8 mouse cellular contexts compared by ENCODE assay signal in genomic region chr2:32693823-32694411, GRCm38 (mm10). TPM values are rescaled to one million over a fixed set of nuclear protein-coding genes. Genes with fewer than 3 reads are reported as not detected.
DNase-seq lines count a peak whose midpoint lies in the region; ATAC-seq lines count a peak whose summit lies in the region.

No protein-coding gene starts in this region.

- whole genome bisulfite sequencing in forebrain, embryonic 10.5 days: under 1% methylated on average over 51 of the region's 51 CpGs
- 0% methylated on average over 51 of the region's 51 CpGs for WGBS in heart, embryonic 16.5 days
- under 1% methylated on average over 51 of the region's 51 CpGs for WGBS in liver, embryonic 15.5 days (ENCODE audit: insufficient replicate concordance)
- WGBS in neural tube, embryonic 12.5 days: under 1% methylated on average over 51 of the region's 51 CpGs

- H3K36me3 ChIP-seq in forebrain, embryonic 10.5 days (replicated peaks): peaks cover 12% of the 10 kb centered on the region; the same call in 1 of the 2 replicates
- no peaks in the 10 kb centered on the region for H3K36me3 ChIP-seq in heart, embryonic 16.5 days (ENCODE audit: control insufficient read depth, insufficient read depth)
- H3K36me3 ChIP-seq in liver, embryonic 15.5 days (replicated peaks): no peaks in the 10 kb centered on the region
- no peaks in the 10 kb centered on the region for H3K36me3 ChIP-seq in neural tube, embryonic 12.5 days

- H3K4me1 ChIP-seq in forebrain, embryonic 10.5 days: peaks cover 43% of the 10 kb centered on the region
- peaks cover 8% of the 10 kb centered on the region for H3K4me1 ChIP-seq in heart, embryonic 16.5 days (ENCODE audit: control insufficient read depth, insufficient read depth, low read length)
- peaks cover 53% of the 10 kb centered on the region for H3K4me1 ChIP-seq in liver, embryonic 15.5 days (replicated peaks)
- H3K4me1 ChIP-seq in neural tube, embryonic 12.5 days: peaks cover 8% of the 10 kb centered on the region

- H3K27me3 ChIP-seq in forebrain, embryonic 10.5 days (ENCODE audit: poor library complexity, severe bottlenecking): no peaks in the 10 kb centered on the region
- no peaks in the 10 kb centered on the region for H3K27me3 ChIP-seq in heart, embryonic 16.5 days (ENCODE audit: control insufficient read depth, insufficient read depth, low read length)
- H3K27me3 ChIP-seq in liver, embryonic 15.5 days: no peaks in the 10 kb centered on the region
- H3K27me3 ChIP-seq in neural tube, embryonic 12.5 days (replicated peaks): no peaks in the 10 kb centered on the region

- peak overlapping the region; percentile 92 for H3K27ac ChIP-seq in forebrain, embryonic 10.5 days
- H3K27ac ChIP-seq in heart, embryonic 16.5 days (ENCODE audit: low read length): peak overlapping the region; percentile 86
- H3K27ac ChIP-seq in liver, embryonic 15.5 days (replicated peaks): peak overlapping the region; percentile 74
- H3K27ac ChIP-seq in neural tube, embryonic 12.5 days: no peak overlapping the region

- H3K9me3 ChIP-seq in forebrain, embryonic 10.5 days: no peaks in the 10 kb centered on the region
- H3K9me3 ChIP-seq in heart, embryonic 16.5 days (replicated peaks; ENCODE audit: control insufficient read depth, low read length): no peaks in the 10 kb centered on the region
- no peaks in the 10 kb centered on the region for H3K9me3 ChIP-seq in liver, embryonic 15.5 days (replicated peaks)
- no peaks in the 10 kb centered on the region for H3K9me3 ChIP-seq in neural tube, embryonic 12.5 days

- H3K4me2 ChIP-seq in heart, embryonic 16.5 days (ENCODE audit: low read depth, low read length): peak overlapping the region; percentile 78
- H3K4me2 ChIP-seq in liver, embryonic 15.5 days: peak overlapping the region; percentile 98
- peak overlapping the region; percentile 88 for H3K4me2 ChIP-seq in neural tube, embryonic 12.5 days (replicated peaks)

- H3K9ac ChIP-seq in heart, embryonic 16.5 days (ENCODE audit: low read length): peak overlapping the region; percentile 94
- H3K9ac ChIP-seq in liver, embryonic 15.5 days: peak overlapping the region; percentile 78
- peak overlapping the region; percentile 77 for H3K9ac ChIP-seq in neural tube, embryonic 12.5 days

- DNase-seq in c-Kit-negative CD71-positive TER-119-positive erythroid progenitor cells, embryonic 14.5 days (ENCODE audit: low read depth, low spot score): peak; percentile 84
- DNase-seq in forebrain, embryonic 10.5 days (ENCODE audit: extremely low spot score, low spot score): peak; percentile 96
- peak; percentile 96 to 97 for DNase-seq in kidney, postnatal 36 days
- peak; percentile 97 for DNase-seq in telencephalon, adult 2 months (ENCODE audit: low read depth, low spot score)

- peak; percentile 99 for ATAC-seq in CD4-positive, CD25-positive, alpha-beta regulatory T cell, adult 4 months
- peak; percentile 97 for ATAC-seq in heart, embryonic 16.5 days (replicated peaks; ENCODE audit: extremely low read depth, insufficient read depth, low FRiP score)
- ATAC-seq in liver, embryonic 15.5 days (ENCODE audit: insufficient read depth): peak; percentile 94
- peak; percentile 98 for ATAC-seq in neural tube, embryonic 12.5 days (ENCODE audit: low FRiP score, low read depth)

- H3K4me3 ChIP-seq in forebrain, embryonic 10.5 days: peak overlapping the region; percentile 94
- H3K4me3 ChIP-seq in heart, embryonic 16.5 days (ENCODE audit: low read length): peak overlapping the region; percentile 85
- peak overlapping the region; percentile 71 for H3K4me3 ChIP-seq in liver, embryonic 15.5 days (replicated peaks)
- peak overlapping the region; percentile 57 for H3K4me3 ChIP-seq in neural tube, embryonic 12.5 days

RNA-seq across cellular contexts. Expression of gene Fpgs, which starts 10.0 kb away (rescaled TPM):
- polyA plus RNA-seq in CD4-positive, CD25-positive, alpha-beta regulatory T cell, adult 4 months (2017; shearing (Covaris generic)): 10 to 100 TPM in 1 of 2 experiments, 1 to 10 TPM in 1; 9.4 to 12.5 TPM
- 27.4 and 29.5 TPM in 2 replicates for polyA plus RNA-seq in forebrain, embryonic 10.5 days (2016; fragmentation: Nextera tagmentation; extraction: Ambion mirVana)
- polyA plus RNA-seq in heart, embryonic 16.5 days (2015; fragmentation: Nextera tagmentation; extraction: Ambion mirVana): 16.7 and 16.9 TPM in 2 replicates
- polyA plus RNA-seq in liver, embryonic 15.5 days (2015; fragmentation: Nextera tagmentation; extraction: Ambion mirVana): 41.2 and 51.2 TPM in 2 replicates
- 16.4 and 17.3 TPM in 2 replicates for polyA plus RNA-seq in neural tube, embryonic 12.5 days (2016; fragmentation: Nextera tagmentation; extraction: Ambion mirVana)

RNA-seq across cellular contexts. Expression of gene Cdk9, which starts 19.0 kb away (rescaled TPM):
- polyA plus RNA-seq in CD4-positive, CD25-positive, alpha-beta regulatory T cell, adult 4 months (2017; shearing (Covaris generic)): 10 to 100 TPM; 16.3 to 22.9 TPM
- polyA plus RNA-seq in forebrain, embryonic 10.5 days (2016; fragmentation: Nextera tagmentation; extraction: Ambion mirVana): 135 and 139 TPM in 2 replicates
- 57.1 and 59.8 TPM in 2 replicates for polyA plus RNA-seq in heart, embryonic 16.5 days (2015; fragmentation: Nextera tagmentation; extraction: Ambion mirVana)
- 48.3 and 49.6 TPM in 2 replicates for polyA plus RNA-seq in liver, embryonic 15.5 days (2015; fragmentation: Nextera tagmentation; extraction: Ambion mirVana)
- polyA plus RNA-seq in neural tube, embryonic 12.5 days (2016; fragmentation: Nextera tagmentation; extraction: Ambion mirVana): 97.8 and 103 TPM in 2 replicates

RNA-seq across cellular contexts. Expression of gene Sh2d3c, which starts 26.9 kb away (rescaled TPM):
- 10 to 100 TPM; 54.0 to 90.6 TPM for polyA plus RNA-seq in CD4-positive, CD25-positive, alpha-beta regulatory T cell, adult 4 months (2017; shearing (Covaris generic))
- polyA plus RNA-seq in forebrain, embryonic 10.5 days (2016; fragmentation: Nextera tagmentation; extraction: Ambion mirVana): 28.6 and 30.2 TPM in 2 replicates
- 32.4 and 33.6 TPM in 2 replicates for polyA plus RNA-seq in heart, embryonic 16.5 days (2015; fragmentation: Nextera tagmentation; extraction: Ambion mirVana)
- polyA plus RNA-seq in liver, embryonic 15.5 days (2015; fragmentation: Nextera tagmentation; extraction: Ambion mirVana): 7.0 and 8.3 TPM in 2 replicates
- polyA plus RNA-seq in neural tube, embryonic 12.5 days (2016; fragmentation: Nextera tagmentation; extraction: Ambion mirVana): 41.8 and 45.1 TPM in 2 replicates

RNA-seq across cellular contexts. Expression of gene 6330409D20Rik, which starts 46.9 kb away (rescaled TPM):
- polyA plus RNA-seq in CD4-positive, CD25-positive, alpha-beta regulatory T cell, adult 4 months (2017; shearing (Covaris generic)): under 1 TPM in 1 of 2 experiments, not detected in 1; 0.58 TPM
- polyA plus RNA-seq in forebrain, embryonic 10.5 days (2016; fragmentation: Nextera tagmentation; extraction: Ambion mirVana): 0.69 and 1.2 TPM in 2 replicates
- polyA plus RNA-seq in heart, embryonic 16.5 days (2015; fragmentation: Nextera tagmentation; extraction: Ambion mirVana): 0.17 and 0.26 TPM in 2 replicates
- not detected in 2 replicates for polyA plus RNA-seq in liver, embryonic 15.5 days (2015; fragmentation: Nextera tagmentation; extraction: Ambion mirVana)
- 2.1 and 3.1 TPM in 2 replicates for polyA plus RNA-seq in neural tube, embryonic 12.5 days (2016; fragmentation: Nextera tagmentation; extraction: Ambion mirVana)

RNA-seq across cellular contexts. Expression of gene Eng, which starts 47.5 kb away (rescaled TPM):
- polyA plus RNA-seq in CD4-positive, CD25-positive, alpha-beta regulatory T cell, adult 4 months (2017; shearing (Covaris generic)): not detected
- 24.5 and 24.7 TPM in 2 replicates for polyA plus RNA-seq in forebrain, embryonic 10.5 days (2016; fragmentation: Nextera tagmentation; extraction: Ambion mirVana)
- polyA plus RNA-seq in heart, embryonic 16.5 days (2015; fragmentation: Nextera tagmentation; extraction: Ambion mirVana): 170 and 176 TPM in 2 replicates
- polyA plus RNA-seq in liver, embryonic 15.5 days (2015; fragmentation: Nextera tagmentation; extraction: Ambion mirVana): 23.5 and 29.5 TPM in 2 replicates
- 28.8 and 33.0 TPM in 2 replicates for polyA plus RNA-seq in neural tube, embryonic 12.5 days (2016; fragmentation: Nextera tagmentation; extraction: Ambion mirVana)
